Mouse (Mus musculus) CH12.LX (cell line): ENCODE data around the gene Plaur.

Experiments
- CTCF ChIP-seq, 2 experiments: IDR thresholded peaks in 1 of 2; conservative IDR thresholded peaks in 1 of 2; 2 replicates each; pipeline ENCODE4 v1.5.1; 2011 to 2012; ENCODE audit warnings: low read depth in 2 of 2, low read length in 2 of 2, improper control_type of control experiment in 1 of 2, inconsistent platforms in 1 of 2, mild to moderate bottlenecking in 1 of 2, moderate library complexity in 1 of 2
- E2F4 ChIP-seq: IDR thresholded peaks from 2 replicates; pipeline ENCODE4 v1.6.1; 2011; ENCODE audit warnings: low read depth, low read length, improper control_type of control experiment; ENCODE audit not compliant: insufficient replicate concordance
- JUN ChIP-seq: IDR thresholded peaks from 2 replicates; pipeline ENCODE4 v1.6.1; 2011; ENCODE audit warnings: low read depth, mild to moderate bottlenecking, low read length, improper control_type of control experiment, moderate library complexity; ENCODE audit not compliant: insufficient read depth
- MAFK ChIP-seq: IDR thresholded peaks from 2 replicates; pipeline ENCODE4 v1.6.1; 2011; ENCODE audit warnings: low read length, improper control_type of control experiment; ENCODE audit not compliant: insufficient replicate concordance
- NELFE ChIP-seq: IDR thresholded peaks from 2 replicates; pipeline ENCODE4 v1.6.1; 2011; ENCODE audit warnings: low read depth, low read length, improper control_type of control experiment
- POLR2A ChIP-seq: IDR thresholded peaks from 2 replicates; pipeline ENCODE4 v1.6.1; 2011; ENCODE audit warnings: low read depth, mild to moderate bottlenecking, improper control_type of control experiment, low read length
- POLR2AphosphoS2 ChIP-seq: IDR thresholded peaks from 2 replicates; pipeline ENCODE4 v1.6.1; 2011; ENCODE audit warnings: low read depth, low read length, improper control_type of control experiment
- SIN3A ChIP-seq: IDR thresholded peaks from 2 replicates; pipeline ENCODE4 v1.6.1; 2012; ENCODE audit warnings: low read length, improper control_type of control experiment, inconsistent platforms
- TBP ChIP-seq: conservative IDR thresholded peaks from 2 replicates; pipeline ENCODE4 v1.6.1; 2011; ENCODE audit warnings: low read depth, low read length, improper control_type of control experiment
- UBTF ChIP-seq: IDR thresholded peaks from 2 replicates; pipeline ENCODE4 v1.6.1; 2012; ENCODE audit warnings: low read depth, mild to moderate bottlenecking, inconsistent platforms, low read length, improper control_type of control experiment, moderate library complexity
- ZC3H11A ChIP-seq: IDR thresholded peaks from 2 replicates; pipeline ENCODE4 v1.6.1; 2012; ENCODE audit warnings: low read depth, mild to moderate bottlenecking, inconsistent platforms, low read length, improper control_type of control experiment
- ZKSCAN1 ChIP-seq: IDR thresholded peaks from 2 replicates; pipeline ENCODE4 v1.6.1; 2012; ENCODE audit warnings: low read depth, inconsistent platforms, low read length, improper control_type of control experiment, borderline replicate concordance

- no peak for TF ChIP-seq TBP
- no peak for TF ChIP-seq ZKSCAN1
- TF ChIP-seq POLR2A = no peak
- no peak for TF ChIP-seq UBTF
- TF ChIP-seq CTCF (conservative IDR thresholded peaks at IDR 0.05 in 1 of 2, IDR thresholded peaks at IDR 0.05 in 1 of 2; ENCODE audit: low read depth in 2 of 2, low read length in 2 of 2) = no peak
- TF ChIP-seq JUN = no peak
- no peak for TF ChIP-seq POLR2AphosphoS2
- no peak for TF ChIP-seq NELFE
- TF ChIP-seq SIN3A = no peak
- TF ChIP-seq E2F4 = no peak
- TF ChIP-seq ZC3H11A = no peak
- no peak for TF ChIP-seq MAFK
Measured at GRCm38 (mm10) chr7:24479685-24480084, 17.4 kb downstream of the Plaur start.
